Mouse (Mus musculus): ENCODE data around the gene Amz1. TPM values are rescaled to one million over a fixed set of nuclear protein-coding genes. Genes with fewer than 3 reads are reported as not detected.

Amz1 gene
- total RNA-seq, 4 experiments from 2014 or later: 0.12 to 0.18 (median 0.17) TPM; not detected in 1

- no peak for DNase-seq (ENCODE audit: low spot score in 2 of 2)
Measured at GRCm38 (mm10) chr5:140726062-140726839, 2.3 kb downstream of the Amz1 start.

GRCm38 (mm10) chr5:140726946-140727740 lies 3.2 kb downstream of the Amz1 start:
- DNase-seq (ENCODE audit: low spot score in 2 of 2): no peak

GRCm38 (mm10) chr5:140731040-140731797 lies 7.3 kb downstream of the Amz1 start:
- no peak for DNase-seq (ENCODE audit: low spot score in 2 of 2)

- DNase-seq (ENCODE audit: low spot score in 2 of 2): no peak
Measured at GRCm38 (mm10) chr5:140732195-140732594, 8.3 kb downstream of the Amz1 start.

- no peak for DNase-seq (ENCODE audit: low spot score in 2 of 2)
Measured at GRCm38 (mm10) chr5:140733336-140733735, 9.4 kb downstream of the Amz1 start.

GRCm38 (mm10) chr5:140735297-140735696 lies 11.4 kb downstream of the Amz1 start:
- DNase-seq (ENCODE audit: low spot score in 2 of 2): no peak

GRCm38 (mm10) chr5:140736166-140736565 lies 12.2 kb downstream of the Amz1 start:
- no peak for DNase-seq (ENCODE audit: low spot score in 2 of 2)

GRCm38 (mm10) chr5:140739813-140740212 lies 15.9 kb downstream of the Amz1 start:
- DNase-seq (ENCODE audit: low spot score in 2 of 2): no peak

- no peak for DNase-seq (ENCODE audit: low spot score in 2 of 2)
Measured at GRCm38 (mm10) chr5:140741040-140741439, 17.1 kb downstream of the Amz1 start.

- no peak for DNase-seq (ENCODE audit: low spot score in 2 of 2)
Measured at GRCm38 (mm10) chr5:140741877-140742276, 17.9 kb downstream of the Amz1 start.

- no peak for DNase-seq (ENCODE audit: low spot score in 2 of 2)
Measured at GRCm38 (mm10) chr5:140743706-140744131, 19.8 kb downstream of the Amz1 start.

GRCm38 (mm10) chr5:140748425-140748824 lies 24.5 kb downstream of the Amz1 start:
- DNase-seq (ENCODE audit: low spot score in 2 of 2): no peak

- peak; percentile 30 to 46 for DNase-seq (ENCODE audit: low spot score in 2 of 2)
Measured at GRCm38 (mm10) chr5:140749062-140749875, 25.3 kb downstream of the Amz1 start.

- DNase-seq (ENCODE audit: low spot score in 2 of 2): no peak
Measured at GRCm38 (mm10) chr5:140750925-140751324, 27.0 kb downstream of the Amz1 start.

GRCm38 (mm10) chr5:140752041-140752440 lies 28.1 kb downstream of the Amz1 start:
- no peak for DNase-seq (ENCODE audit: low spot score in 2 of 2)

- DNase-seq (ENCODE audit: low spot score in 2 of 2): no peak
Measured at GRCm38 (mm10) chr5:140752639-140753038, 28.7 kb downstream of the Amz1 start.

GRCm38 (mm10) chr5:140753223-140753622 lies 29.3 kb downstream of the Amz1 start:
- DNase-seq (ENCODE audit: low spot score in 2 of 2): no peak

- no peak for DNase-seq (ENCODE audit: low spot score in 2 of 2)
Measured at GRCm38 (mm10) chr5:140758864-140759263, 34.9 kb downstream of the Amz1 start.

GRCm38 (mm10) chr5:140762540-140762939 lies 38.6 kb downstream of the Amz1 start:
- no peak for DNase-seq (ENCODE audit: low spot score in 2 of 2)

- no peak for DNase-seq (ENCODE audit: low spot score in 2 of 2)
Measured at GRCm38 (mm10) chr5:140764921-140765613, 41.1 kb downstream of the Amz1 start.
